Mouse (Mus musculus) cortical plate, adult 2 months (tissue): ENCODE measurements around the gene Myo1g. TPM values are rescaled to one million over a fixed set of nuclear protein-coding genes. Genes with fewer than 3 reads are reported as not detected.

ENCODE experiments used
- H3K27ac ChIP-seq: fragments of 200-500 bp; 2 replicates; pipeline ENCODE4 v1.5.1; 2012; ENCODE audit warnings: low read length, control low read depth, inconsistent platforms; ENCODE audit not compliant: insufficient read depth
- H3K4me1 ChIP-seq: fragments of 200-500 bp; 2 replicates; pipeline ENCODE4 v1.6.1; 2011; ENCODE audit warnings: low read length; ENCODE audit not compliant: control insufficient read depth, insufficient read depth
- H3K4me3 ChIP-seq: fragments of 200-500 bp; 2 replicates; pipeline ENCODE4 v1.5.1; 2011; ENCODE audit warnings: mild to moderate bottlenecking, low read length, control low read depth; ENCODE audit not compliant: insufficient read depth
- CTCF ChIP-seq: fragments of 200-500 bp; IDR thresholded peaks from 2 replicates; pipeline ENCODE4 v1.5.1; 2011; ENCODE audit warnings: mild to moderate bottlenecking, control low read depth, low read length; ENCODE audit not compliant: insufficient read depth; ENCODE audit errors: extremely low read depth
- POLR2A ChIP-seq: fragments of 200-500 bp; IDR thresholded peaks from 2 replicates; pipeline ENCODE4 v1.6.1; 2011; ENCODE audit warnings: mild to moderate bottlenecking, low read length, control low read depth; ENCODE audit not compliant: insufficient read depth; ENCODE audit errors: extremely low read depth
- polyA plus RNA-seq: library from polyadenylated mRNA; depleted of rRNA; stranded (reverse); fragments of >200 nt; gene quantifications from 2 replicates; pipeline ENCODE4 v1.2.3, GENCODE M21; 2012

The Myo1g gene
- polyA plus RNA-seq, 1 experiment = 0.75 TPM

DNA sequence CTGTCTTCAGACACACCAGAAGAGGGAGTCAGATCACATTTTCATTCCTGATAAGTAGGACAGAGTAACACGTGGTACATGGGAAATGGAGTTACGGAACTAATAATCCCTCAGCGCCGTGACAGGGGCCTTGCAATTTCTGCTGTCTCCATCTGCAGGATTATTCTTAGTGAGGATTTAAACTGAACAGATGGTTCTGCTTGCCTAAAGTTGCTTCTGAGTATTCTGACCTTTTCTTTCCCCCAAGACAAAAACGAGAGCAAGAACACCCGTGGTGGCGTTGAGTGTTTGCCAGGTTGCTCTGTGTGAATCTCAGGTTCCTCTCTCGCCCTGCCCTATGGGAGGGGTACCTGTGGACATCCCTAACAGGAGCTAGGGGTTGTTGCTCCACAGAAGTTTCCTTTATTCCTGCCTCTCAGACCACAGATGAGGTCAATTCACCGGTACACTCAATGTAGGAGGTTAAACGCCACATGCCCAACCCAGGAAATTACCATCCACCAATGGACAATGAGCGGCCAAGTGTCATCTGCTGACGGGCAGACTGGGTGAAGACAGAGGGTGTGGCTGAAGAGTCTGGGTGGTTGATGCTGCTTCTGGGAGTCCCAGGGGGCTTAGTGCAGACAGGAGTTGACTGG lies 23.3 kb downstream of the Myo1g start:
- Histone ChIP-seq H3K27ac (no peak overlapping the region), H3K4me3 (no peak overlapping the region)
- TF ChIP-seq POLR2A (no peak), CTCF (no peak)

DNA sequence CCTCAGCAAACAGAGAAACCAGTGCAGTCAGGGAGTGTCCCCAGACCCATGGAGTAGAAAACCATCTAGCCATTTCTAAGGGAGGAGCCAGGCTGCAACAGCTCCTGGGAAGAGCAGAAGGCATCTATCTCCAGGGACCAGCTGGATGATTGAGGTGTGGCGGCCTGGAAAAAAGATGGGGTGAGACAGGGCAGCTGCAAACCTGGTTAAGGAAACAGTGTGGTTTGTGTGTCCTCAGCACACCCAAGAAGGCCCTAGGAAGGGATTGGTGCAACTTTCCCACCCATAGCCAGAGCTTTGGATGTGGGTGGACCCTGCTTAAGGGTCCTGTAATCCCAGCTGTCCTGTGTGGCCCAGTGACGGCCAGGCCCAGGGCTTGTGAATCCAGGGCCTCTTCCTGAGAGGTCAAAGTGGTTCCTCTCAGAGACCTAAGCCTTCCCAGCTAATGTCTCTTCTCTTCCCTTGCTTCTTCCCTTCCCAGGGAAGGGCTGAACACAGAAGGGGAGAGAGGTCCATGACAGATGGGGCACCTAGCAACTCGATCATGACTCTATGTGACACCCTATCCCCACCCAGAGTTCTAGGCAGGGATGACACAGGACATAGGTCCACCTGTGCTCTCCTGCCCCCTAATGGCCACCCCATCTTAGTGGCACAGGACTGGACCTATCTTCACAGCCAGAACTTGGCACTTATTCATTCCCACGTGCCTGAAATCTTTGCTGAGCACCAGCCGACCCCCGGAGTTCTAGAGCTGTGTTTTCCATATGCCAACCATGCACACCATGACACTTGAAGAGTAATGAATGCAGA lies 30.9 kb downstream of the Myo1g start:
- TF ChIP-seq CTCF (peak; percentile 48), POLR2A (no peak)
- H3K4me3 ChIP-seq = no peak overlapping the region
- no peak overlapping the region for H3K27ac ChIP-seq
- H3K4me1 ChIP-seq = no peaks in the 10 kb centered on the region

More for the DNA sequence above, 23.3 kb downstream of the Myo1g start:
- H3K4me1 ChIP-seq = no peaks in the 10 kb centered on the region

DNA sequence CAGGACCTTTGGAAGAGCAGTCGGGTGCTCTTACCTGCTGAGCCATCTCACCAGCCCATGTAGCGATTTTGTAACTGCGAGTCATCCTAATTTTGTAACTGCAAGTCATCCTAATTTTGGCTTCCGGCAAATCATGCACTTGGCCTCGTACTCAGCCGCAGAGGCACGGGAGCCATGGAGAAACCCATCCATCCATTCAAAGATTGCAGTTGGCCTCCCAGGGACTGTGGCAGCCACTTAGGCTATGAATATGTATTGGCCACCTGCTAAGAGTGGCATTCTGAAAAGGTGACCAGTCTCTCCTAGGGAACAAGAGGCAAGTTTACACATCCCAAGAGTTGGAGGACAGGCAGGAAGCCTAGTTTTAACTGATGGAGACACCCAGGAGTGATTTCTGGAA lies 31.5 kb downstream of the Myo1g start:
- Histone ChIP-seq H3K27ac (no peak overlapping the region), H3K4me1 (no peaks in the 10 kb centered on the region), H3K4me3 (no peak overlapping the region)
- TF ChIP-seq CTCF = no peak

DNA sequence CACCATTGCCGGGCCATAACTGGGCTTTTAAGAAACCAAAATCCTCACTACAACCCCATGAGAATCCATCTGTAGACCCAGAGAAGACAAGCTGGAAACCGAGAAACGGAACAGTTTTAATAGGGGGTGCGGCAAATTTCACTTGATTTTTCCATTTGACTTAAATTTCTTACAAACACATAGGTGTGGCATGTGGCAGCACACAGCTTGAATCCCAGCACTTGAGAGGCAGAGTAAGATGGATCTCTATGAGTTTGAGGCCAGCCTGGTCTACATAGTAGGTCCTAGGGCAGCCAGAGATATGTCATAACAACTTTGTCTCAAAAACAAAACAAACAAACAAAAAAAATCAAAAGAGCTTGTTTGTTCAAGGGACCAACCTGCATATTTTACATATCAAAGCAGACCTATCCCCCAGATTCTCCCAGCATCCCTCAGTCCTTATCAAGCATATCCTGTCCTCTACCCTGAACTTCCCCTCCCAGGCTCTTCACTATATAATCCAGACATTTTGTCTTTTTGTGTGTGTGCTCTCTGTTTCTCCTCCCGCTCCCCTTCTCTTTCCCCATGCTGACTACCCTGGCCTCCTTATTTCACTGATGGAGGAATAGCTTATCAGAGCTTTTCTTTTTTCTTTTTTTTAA lies 32.6 kb downstream of the Myo1g start:
- Histone ChIP-seq H3K27ac (no peak overlapping the region), H3K4me3 (no peak overlapping the region), H3K4me1 (no peaks in the 10 kb centered on the region)
- TF ChIP-seq POLR2A (no peak), CTCF (no peak)

DNA sequence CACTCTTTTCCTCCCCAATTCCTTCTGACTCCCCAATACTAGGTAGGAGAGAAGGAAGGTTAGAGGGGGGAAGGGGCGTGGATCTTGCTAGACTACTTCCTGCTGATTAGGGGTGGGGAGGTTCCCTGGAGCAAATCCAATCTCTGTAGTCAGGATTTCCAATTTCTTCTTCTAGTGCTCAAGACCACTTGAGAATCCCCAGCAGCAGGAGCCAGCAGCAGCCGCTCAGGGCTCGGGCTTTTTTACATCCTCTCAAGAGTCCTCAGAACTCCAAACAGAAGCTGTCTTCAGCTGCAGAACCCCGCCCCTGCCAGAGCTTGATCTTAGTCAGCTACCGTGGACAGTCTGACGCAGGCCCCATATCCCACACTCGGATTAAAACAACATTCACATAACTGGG lies 33.3 kb downstream of the Myo1g start:
- Histone ChIP-seq H3K4me1 (no peaks in the 10 kb centered on the region), H3K27ac (no peak overlapping the region), H3K4me3 (no peak overlapping the region)
- TF ChIP-seq POLR2A (no peak), CTCF (no peak)

DNA sequence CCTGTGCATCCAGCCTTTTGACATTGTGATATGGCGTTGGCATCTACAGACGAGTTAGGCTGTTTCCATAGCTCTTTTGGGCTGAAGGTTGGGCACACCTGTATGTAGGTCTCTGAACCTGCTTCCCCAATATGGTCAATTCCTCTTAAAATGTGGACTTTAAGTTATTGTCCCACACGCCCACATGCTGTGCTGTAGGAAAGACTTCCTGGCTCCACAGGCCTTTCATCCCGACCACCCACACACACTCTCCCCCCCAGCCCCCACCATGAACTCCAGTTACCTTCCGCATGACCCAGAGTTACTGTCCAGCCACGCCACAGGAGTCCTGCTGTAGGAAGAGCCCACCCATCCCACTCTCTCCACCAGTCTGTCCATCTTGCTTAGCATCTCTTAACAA lies 33.8 kb downstream of the Myo1g start:
- H3K4me1 ChIP-seq = no peaks in the 10 kb centered on the region
- TF ChIP-seq POLR2A (no peak), CTCF (no peak)
- H3K27ac ChIP-seq = no peak overlapping the region
- H3K4me3 ChIP-seq = no peak overlapping the region

DNA sequence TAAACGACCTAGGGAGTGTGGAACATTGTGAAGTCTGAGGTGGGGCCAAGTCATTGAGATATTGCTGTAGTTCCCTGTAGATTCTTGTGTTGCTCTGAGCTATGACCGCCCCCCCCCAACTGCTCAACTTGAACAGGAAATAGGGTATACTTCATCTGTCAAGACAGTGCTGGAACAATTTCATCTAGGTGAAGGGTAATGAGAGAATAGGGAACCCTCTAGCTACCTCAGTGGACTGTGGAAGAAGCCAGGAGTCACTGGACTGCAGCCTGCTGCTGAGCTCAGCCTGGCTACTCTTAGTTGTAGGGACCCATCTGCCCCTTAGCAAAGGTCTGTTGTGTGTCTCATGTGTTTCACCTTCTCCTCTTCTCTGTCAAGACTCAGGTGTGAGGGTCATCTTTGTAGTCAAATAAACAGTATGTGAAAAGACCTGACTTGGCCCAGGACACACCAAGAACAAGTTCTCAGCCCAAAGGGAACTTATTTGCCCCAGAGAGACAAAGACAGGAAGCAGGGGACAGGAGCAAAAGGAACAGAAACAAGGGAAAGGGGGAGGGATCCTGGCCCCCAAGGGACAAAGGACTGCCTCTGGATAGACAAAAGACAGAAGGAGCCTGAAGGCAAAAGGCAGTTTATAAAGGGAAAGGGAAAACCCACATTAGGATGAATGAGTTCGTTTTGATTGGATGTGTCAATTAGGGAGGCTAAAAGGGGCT lies 36.4 kb downstream of the Myo1g start:
- no peak for TF ChIP-seq CTCF
- no peak for TF ChIP-seq POLR2A
- Histone ChIP-seq H3K27ac (no peak overlapping the region), H3K4me1 (peaks cover 2% of the 10 kb centered on the region; the same call in 1 of the 2 replicates), H3K4me3 (no peak overlapping the region)

DNA sequence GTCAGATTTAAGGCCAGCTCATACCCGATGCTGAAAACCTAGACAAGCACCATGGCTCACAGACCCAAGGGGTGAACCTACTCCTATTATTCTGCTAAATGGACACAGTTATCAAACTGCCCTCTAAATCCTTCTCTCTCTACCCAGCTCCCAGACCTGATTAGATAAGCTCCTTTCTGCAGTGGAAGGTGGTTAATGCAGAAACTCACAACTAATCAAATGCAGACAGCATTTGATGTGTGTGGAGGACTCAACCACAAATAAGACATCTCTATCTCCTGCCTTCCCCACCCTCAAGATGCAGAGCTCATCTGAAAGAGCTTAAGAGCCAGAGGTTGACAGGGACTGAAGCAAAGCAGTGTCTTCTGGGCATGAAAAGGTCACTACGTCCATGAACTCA lies 37.7 kb downstream of the Myo1g start:
- no peak for TF ChIP-seq POLR2A
- no peak for TF ChIP-seq CTCF
- Histone ChIP-seq H3K4me1 (peaks cover 2% of the 10 kb centered on the region; the same call in 1 of the 2 replicates), H3K4me3 (no peak overlapping the region), H3K27ac (no peak overlapping the region)

DNA sequence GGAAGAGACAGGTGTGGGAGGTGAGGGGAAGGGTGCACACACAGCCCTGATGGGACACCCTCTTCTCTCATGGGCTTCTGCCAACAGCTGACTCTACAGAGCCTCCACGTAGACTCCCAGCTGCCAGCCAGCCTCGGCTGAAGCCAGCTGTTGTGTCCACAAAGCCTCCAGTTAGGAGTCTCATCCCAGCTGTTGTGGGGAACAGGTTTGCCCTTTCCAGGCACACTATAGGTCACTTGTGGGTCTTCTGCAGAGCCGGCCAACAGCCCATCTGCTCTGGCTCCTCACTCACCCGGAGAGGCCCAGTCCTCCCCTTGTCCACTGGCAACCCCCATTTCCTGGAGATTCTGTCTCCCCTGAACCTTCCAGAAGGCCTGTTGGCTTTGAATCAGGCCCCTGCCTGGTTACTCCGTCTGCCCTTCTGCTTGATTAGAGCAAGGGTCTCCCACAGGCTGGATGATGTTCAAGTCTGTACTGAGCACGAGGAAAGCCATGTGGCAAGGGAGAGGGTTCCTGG lies 39.0 kb downstream of the Myo1g start:
- Histone ChIP-seq H3K27ac (no peak overlapping the region), H3K4me3 (no peak overlapping the region), H3K4me1 (peaks cover 2% of the 10 kb centered on the region; the same call in 1 of the 2 replicates)
- TF ChIP-seq CTCF (no peak), POLR2A (no peak)
